In the genomic region with DNA sequence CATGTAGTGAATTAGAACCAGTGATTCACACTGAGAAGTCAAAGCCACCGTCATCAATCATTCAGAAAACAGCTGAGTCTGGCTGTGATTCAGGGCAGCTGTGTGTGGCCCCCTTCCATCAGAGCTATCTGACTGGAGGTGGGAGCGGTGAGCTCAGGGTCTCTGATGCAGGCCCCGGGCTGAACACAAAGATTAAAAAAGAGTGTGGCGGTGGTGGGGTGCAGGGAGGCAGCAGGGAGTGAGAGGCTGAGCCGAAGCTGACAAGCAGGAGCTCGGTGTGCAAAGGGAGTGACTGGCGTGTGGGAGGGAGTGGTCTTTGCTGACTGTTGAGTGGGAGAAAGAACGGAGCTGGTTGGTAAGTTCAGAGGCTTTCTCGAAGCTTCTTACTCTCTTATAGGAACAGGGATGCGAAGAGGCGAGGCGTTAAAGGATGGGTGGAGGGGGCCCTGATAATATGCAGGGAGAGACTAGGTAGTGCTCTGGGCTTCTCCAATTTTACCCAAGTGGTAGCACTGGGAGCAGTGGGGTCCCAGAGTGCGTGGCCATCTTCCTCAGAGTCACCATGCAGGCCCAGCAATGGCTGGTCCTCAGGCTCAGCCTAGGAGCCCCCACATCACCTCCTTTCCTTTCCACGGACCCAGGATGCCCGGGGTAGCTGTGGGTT, we compare ENCODE assay signal across 12 mouse cellular contexts.
A peak's percentile ranks its signal among the peaks of the same experiment; 100 is the strongest.
DNase-seq lines count a peak whose midpoint lies in the region; ATAC-seq lines count a peak whose summit lies in the region.
"Had no signal": no experiment of that assay in that cellular context is flagged by ENCODE, and none has a peak within 500 bp of the region (broad histone marks: within the 10 kb centered on the region; RNA-seq: fewer than 3 reads in every experiment).

No protein-coding gene starts in this region.

- 52% methylated on average over 15 of the region's 15 CpGs for whole genome bisulfite sequencing in liver, embryonic 11.5 days
- 46% methylated on average over 15 of the region's 15 CpGs for WGBS in neural tube, embryonic 14.5 days

- H3K4me3 ChIP-seq in liver, embryonic 11.5 days (ENCODE audit: low read depth, low read length) = no peak overlapping the region
- H3K4me3 ChIP-seq in neural tube, embryonic 14.5 days (ENCODE audit: low read depth, low read length) = no peak overlapping the region
- H3K4me3 ChIP-seq: forebrain, embryonic 13.5 days; limb, embryonic 12.5 days had no signal

- ATAC-seq in liver, embryonic 11.5 days (replicated peaks; ENCODE audit: low FRiP score) = no peak
- peak; percentile 49; the same call in 1 of the 2 replicates for ATAC-seq in neural tube, embryonic 14.5 days (ENCODE audit: low read depth)
- no peak for ATAC-seq in activated CD4-positive, CD25-positive, alpha-beta regulatory T cell, adult 4 months
- ATAC-seq: forebrain, embryonic 13.5 days; midbrain, embryonic 16.5 days had no signal

- H3K4me2 ChIP-seq in liver, embryonic 11.5 days = no peak overlapping the region
- no peak overlapping the region for H3K4me2 ChIP-seq in neural tube, embryonic 14.5 days (ENCODE audit: low read depth, low read length)
- H3K4me2 ChIP-seq: forebrain, embryonic 13.5 days; limb, embryonic 12.5 days had no signal

- no peak overlapping the region for H3K9ac ChIP-seq in liver, embryonic 11.5 days (ENCODE audit: low read depth, low read length)
- H3K9ac ChIP-seq in neural tube, embryonic 14.5 days (replicated peaks; ENCODE audit: low read depth, low read length) = no peak overlapping the region
- H3K9ac ChIP-seq: forebrain, embryonic 13.5 days; limb, embryonic 12.5 days had no signal

- no peaks in the 10 kb centered on the region for H3K9me3 ChIP-seq in liver, embryonic 11.5 days (ENCODE audit: control insufficient read depth, low read length)
- H3K9me3 ChIP-seq in neural tube, embryonic 14.5 days (ENCODE audit: control insufficient read depth, low read length) = no peaks in the 10 kb centered on the region
- H3K9me3 ChIP-seq: forebrain, embryonic 13.5 days; limb, embryonic 12.5 days had no signal

- peak; percentile 50 for DNase-seq in adrenal gland, adult 2 months
- no peak for DNase-seq in adrenal gland, adult 18-20 months (ENCODE audit: low spot score in 2 of 2)
- peak; percentile 8 for DNase-seq in liver
- DNase-seq in liver, embryonic 11.5 days (ENCODE audit: low spot score) = no peak
- DNase-seq in frontal cortex, adult 2 months (ENCODE audit: extremely low spot score in 1 of 2, low spot score in 1 of 2) = peak; percentile 50 to 69
- DNase-seq in testis, postnatal 10 days (ENCODE audit: low spot score) = no peak
- DNase-seq: cerebellum, adult 2 months had no signal

- no peak overlapping the region; the same call in 1 of the 2 replicates for H3K27ac ChIP-seq in liver, embryonic 11.5 days (ENCODE audit: low read depth, low read length)
- no peak overlapping the region for H3K27ac ChIP-seq in neural tube, embryonic 14.5 days (ENCODE audit: low read depth, low read length)
- H3K27ac ChIP-seq: forebrain, embryonic 13.5 days; limb, embryonic 12.5 days had no signal

- H3K36me3 ChIP-seq in liver, embryonic 11.5 days (ENCODE audit: control insufficient read depth, insufficient read depth, low read length) = no peaks in the 10 kb centered on the region
- no peaks in the 10 kb centered on the region for H3K36me3 ChIP-seq in neural tube, embryonic 14.5 days (ENCODE audit: control insufficient read depth, insufficient read depth, low read length)
- H3K36me3 ChIP-seq: limb, embryonic 12.5 days had no signal

- H3K4me1 ChIP-seq in liver, embryonic 11.5 days (replicated peaks; ENCODE audit: control insufficient read depth, insufficient read depth, low read length) = peaks cover 5% of the 10 kb centered on the region; the same call in 1 of the 2 replicates
- H3K4me1 ChIP-seq in neural tube, embryonic 14.5 days (ENCODE audit: control insufficient read depth, insufficient read depth, low read length) = no peaks in the 10 kb centered on the region

- H3K27me3 ChIP-seq in liver, embryonic 11.5 days (replicated peaks; ENCODE audit: control insufficient read depth, insufficient read depth, low read length) = no peaks in the 10 kb centered on the region
- no peaks in the 10 kb centered on the region for H3K27me3 ChIP-seq in neural tube, embryonic 14.5 days (ENCODE audit: control insufficient read depth, insufficient read depth, low read length)
- H3K27me3 ChIP-seq: forebrain, embryonic 13.5 days had no signal

Comparison
In these comparisons a context has a peak if more than half of its experiments do, and no peak if none do; other contexts are left out.
1. DNase-seq: peak in adrenal gland, adult 2 months (single experiment), liver (single experiment) and frontal cortex, adult 2 months (2 of 2); none in adrenal gland, adult 18-20 months (0 of 2), liver, embryonic 11.5 days (single experiment) and testis, postnatal 10 days (single experiment).